Mouse (Mus musculus): ENCODE data around the gene Igf2bp2. TPM values are rescaled to one million over a fixed set of nuclear protein-coding genes. Genes with fewer than 3 reads are reported as not detected.

Igf2bp2 gene
- 99.5 and 111 TPM in 2 replicates for polyA plus RNA-seq (2015; fragmentation: Nextera tagmentation; extraction: Ambion mirVana)

DNA sequence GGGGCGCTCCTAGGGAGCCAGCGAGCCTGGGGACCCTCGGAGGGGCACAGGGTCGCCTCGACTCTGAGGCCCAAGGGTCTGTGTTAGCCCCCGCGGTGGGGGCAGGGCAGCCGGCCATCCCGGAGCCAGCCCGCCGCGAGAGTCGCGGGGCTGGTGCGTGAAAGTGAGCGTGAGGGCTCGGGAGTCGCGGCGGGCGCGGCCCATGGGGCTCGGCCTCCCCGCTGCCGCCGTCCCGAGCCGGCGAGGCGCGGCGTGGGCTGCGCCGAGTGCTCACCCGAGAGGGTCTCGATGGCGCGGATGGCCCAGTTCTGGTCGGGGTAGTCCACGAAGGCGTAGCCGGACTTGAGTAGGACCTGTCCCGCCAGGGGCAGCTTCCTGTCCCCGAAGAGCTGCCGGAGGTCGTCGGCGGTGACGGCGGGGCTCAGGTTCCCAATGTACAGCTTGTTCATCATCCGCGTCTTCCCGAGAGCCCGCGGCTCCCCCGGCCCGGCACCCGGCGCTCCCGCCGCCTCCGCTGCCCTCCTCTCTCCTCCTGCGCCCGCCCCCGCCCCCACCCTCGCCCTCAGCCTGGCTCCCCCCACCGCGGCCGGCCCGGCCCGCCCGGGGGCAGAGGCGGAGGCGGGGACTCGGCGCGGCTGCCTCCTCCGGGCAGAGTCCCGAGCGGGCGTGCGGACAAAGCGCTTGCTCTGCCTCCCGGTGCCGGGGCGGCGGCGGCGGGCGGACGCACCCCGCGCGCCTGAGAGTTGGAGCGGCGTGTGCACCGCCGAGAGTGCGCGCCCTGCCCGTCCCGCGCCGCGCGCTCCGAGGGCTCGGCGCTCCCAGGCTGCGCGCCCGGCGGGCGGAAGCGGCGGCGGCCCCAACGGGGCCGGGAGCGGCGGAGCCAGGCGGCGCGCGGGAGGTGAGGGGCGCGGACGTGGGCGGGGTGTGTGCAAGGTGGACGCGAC, at the start of gene Igf2bp2:
Igf2bp2 (minus strand) TSS at position 788 of the 944 bp plus-strand sequence.
- ATAC-seq (ENCODE audit: insufficient number of reproducible peaks, insufficient read depth, low FRiP score, low TSS enrichment, low read depth), result peak; percentile 81
- H3K27ac ChIP-seq, result peak within 1 kb of the TSS; percentile 94
- WGBS, result under 1% methylated on average over 107 of the region's 131 CpGs
- H3K9ac ChIP-seq, result peak within 1 kb of the TSS; percentile 98
- peaks cover 23% of the 10 kb centered on the region for H3K4me1 ChIP-seq
- H3K4me3 ChIP-seq, result peak within 1 kb of the TSS; percentile 97
- peak within 1 kb of the TSS; percentile 75 for H3K4me2 ChIP-seq
- no peaks in the 10 kb centered on the region for H3K9me3 ChIP-seq
- no peaks in the 10 kb centered on the region for H3K27me3 ChIP-seq
- no peaks in the 10 kb centered on the region for H3K36me3 ChIP-seq

DNA sequence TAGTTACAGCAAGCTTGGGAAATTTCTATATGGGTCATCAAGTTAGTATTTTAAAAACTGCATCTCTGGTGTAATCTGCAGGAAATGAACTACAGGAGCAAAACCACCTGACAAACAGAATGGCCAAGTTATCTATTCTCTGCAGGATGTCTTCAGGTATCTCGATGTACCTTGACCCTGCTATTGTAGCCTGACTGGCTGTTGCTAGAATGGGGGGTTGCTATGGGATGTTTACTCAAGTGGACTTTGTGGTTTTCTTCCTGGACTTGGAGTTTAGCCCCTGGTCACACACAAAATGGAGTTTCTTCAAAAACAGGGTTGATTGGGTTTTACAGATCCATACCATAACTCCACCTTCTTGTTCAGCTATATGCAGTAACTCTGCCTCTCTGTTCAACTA, 40.4 kb upstream of the Igf2bp2 start:
- no peak for ATAC-seq (ENCODE audit: insufficient number of reproducible peaks, insufficient read depth, low FRiP score, low TSS enrichment, low read depth)
- H3K9me3 ChIP-seq, result no peaks in the 10 kb centered on the region
- 98% methylated on average over 1 of the region's 1 CpGs for WGBS

DNA sequence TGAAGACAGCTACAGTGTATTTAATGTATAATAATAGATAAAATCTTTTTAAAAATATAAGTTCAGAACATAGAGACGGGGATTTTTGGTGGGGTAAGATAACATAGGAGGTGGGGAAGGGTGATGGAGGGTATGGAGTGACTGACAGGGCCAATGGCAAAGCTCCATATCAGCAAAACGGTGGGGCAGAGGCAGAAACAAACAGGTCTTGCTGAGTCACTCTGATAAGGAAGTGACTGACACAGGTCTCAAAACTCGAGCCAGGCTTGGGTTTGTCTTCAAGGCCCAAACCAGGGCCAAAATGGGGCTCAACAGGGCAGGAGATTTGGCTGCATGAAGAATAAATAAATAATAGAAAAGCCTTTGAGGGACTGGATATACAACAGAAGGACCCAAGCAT, 38.8 kb upstream of the Igf2bp2 start:
- no peak overlapping the region for H3K9ac ChIP-seq
- H3K27me3 ChIP-seq, result no peaks in the 10 kb centered on the region
- H3K36me3 ChIP-seq, result no peaks in the 10 kb centered on the region
- H3K4me2 ChIP-seq, result no peak overlapping the region
- no peaks in the 10 kb centered on the region for H3K4me1 ChIP-seq
- H3K9me3 ChIP-seq, result no peaks in the 10 kb centered on the region
- no peak overlapping the region for H3K27ac ChIP-seq
- WGBS, result 70% methylated on average over 3 of the region's 3 CpGs
- ATAC-seq (ENCODE audit: insufficient number of reproducible peaks, insufficient read depth, low FRiP score, low TSS enrichment, low read depth), result no peak
- H3K4me3 ChIP-seq, result no peak overlapping the region

More for the DNA sequence above, 40.4 kb upstream of the Igf2bp2 start:
- Histone ChIP-seq H3K27ac (no peak overlapping the region), H3K36me3 (no peaks in the 10 kb centered on the region), H3K4me1 (no peaks in the 10 kb centered on the region), H3K4me3 (no peak overlapping the region), H3K4me2 (no peak overlapping the region), H3K27me3 (no peaks in the 10 kb centered on the region), H3K9ac (no peak overlapping the region)

DNA sequence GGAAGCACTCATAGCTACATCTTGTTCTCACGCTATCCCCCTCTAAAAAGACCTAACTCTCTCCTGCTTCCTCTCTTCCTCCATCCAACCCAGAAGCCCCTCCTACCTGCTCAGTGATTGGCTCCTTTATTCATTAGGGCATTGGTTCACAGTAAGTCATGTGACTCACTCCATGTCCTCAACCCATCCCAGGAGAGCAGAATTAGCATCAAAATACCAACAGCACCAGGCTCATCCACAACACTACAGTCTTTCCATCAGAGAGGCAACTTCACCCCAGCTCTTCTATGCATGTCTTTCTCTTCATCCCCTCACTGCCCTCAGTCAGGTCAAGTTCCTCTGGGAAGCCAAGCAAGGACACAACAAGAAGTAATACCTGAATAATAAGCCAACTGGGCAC, 37.4 kb upstream of the Igf2bp2 start:
- no peak for ATAC-seq (ENCODE audit: insufficient number of reproducible peaks, insufficient read depth, low FRiP score, low TSS enrichment, low read depth)
- Histone ChIP-seq H3K9me3 (no peaks in the 10 kb centered on the region), H3K36me3 (no peaks in the 10 kb centered on the region), H3K9ac (no peak overlapping the region), H3K27ac (no peak overlapping the region), H3K4me2 (no peak overlapping the region), H3K27me3 (no peaks in the 10 kb centered on the region), H3K4me3 (no peak overlapping the region), H3K4me1 (no peaks in the 10 kb centered on the region)
- 54% methylated on average over 1 of the region's 1 CpGs for WGBS

DNA sequence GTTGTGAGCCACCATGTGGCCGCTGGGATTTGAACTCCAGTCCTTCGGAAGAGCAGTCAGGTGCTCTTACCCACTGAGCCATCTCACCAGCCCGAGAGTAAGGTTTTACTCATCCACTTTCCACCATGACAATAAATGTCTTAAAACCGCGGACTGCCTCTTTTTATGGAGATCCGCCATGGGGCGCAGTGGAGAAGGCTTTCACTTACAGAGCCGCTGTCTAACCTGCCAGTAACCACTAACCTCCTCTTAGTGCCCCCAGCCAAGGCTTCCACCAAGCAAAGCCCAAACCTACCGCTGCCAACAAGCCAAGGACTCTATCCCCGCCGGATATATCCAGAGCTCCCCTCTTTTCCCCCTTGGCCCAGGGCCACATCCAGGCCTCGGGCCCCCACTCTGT, 24.3 kb upstream of the Igf2bp2 start:
- no peak overlapping the region for H3K4me3 ChIP-seq
- H3K4me1 ChIP-seq, result no peaks in the 10 kb centered on the region
- no peaks in the 10 kb centered on the region for H3K9me3 ChIP-seq
- no peak overlapping the region for H3K4me2 ChIP-seq
- no peaks in the 10 kb centered on the region for H3K27me3 ChIP-seq
- no peaks in the 10 kb centered on the region for H3K36me3 ChIP-seq
- no peak overlapping the region for H3K27ac ChIP-seq
- no peak for ATAC-seq (ENCODE audit: insufficient number of reproducible peaks, insufficient read depth, low FRiP score, low TSS enrichment, low read depth)
- no peak overlapping the region for H3K9ac ChIP-seq
- WGBS, result 80% methylated on average over 12 of the region's 12 CpGs

DNA sequence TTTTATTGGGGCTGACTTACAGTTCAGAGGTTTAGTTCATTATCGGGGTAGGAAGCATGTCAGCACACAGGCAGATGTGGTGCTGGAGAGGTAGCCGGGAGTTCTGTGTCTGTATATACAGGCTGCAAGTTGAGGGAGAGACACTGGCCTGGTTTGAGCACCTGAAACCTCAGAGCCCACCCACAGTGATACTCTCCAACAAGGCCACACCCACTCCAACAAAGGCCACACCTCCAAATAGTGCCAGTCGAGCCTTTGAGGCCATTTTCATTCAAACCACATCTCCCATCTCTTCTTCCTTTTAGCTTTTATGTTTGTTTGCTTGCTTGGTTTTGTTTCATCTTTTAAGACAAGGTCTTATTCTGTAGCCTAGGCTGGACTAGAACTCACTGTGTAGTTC, 22.3 kb upstream of the Igf2bp2 start:
- 78% methylated on average over 3 of the region's 3 CpGs for WGBS
- no peak overlapping the region for H3K4me3 ChIP-seq
- no peak overlapping the region for H3K27ac ChIP-seq
- no peak overlapping the region for H3K9ac ChIP-seq
- H3K36me3 ChIP-seq, result no peaks in the 10 kb centered on the region
- H3K27me3 ChIP-seq, result no peaks in the 10 kb centered on the region
- no peak overlapping the region for H3K4me2 ChIP-seq
- H3K9me3 ChIP-seq, result no peaks in the 10 kb centered on the region
- H3K4me1 ChIP-seq, result no peaks in the 10 kb centered on the region
- no peak for ATAC-seq (ENCODE audit: insufficient number of reproducible peaks, insufficient read depth, low FRiP score, low TSS enrichment, low read depth)

DNA sequence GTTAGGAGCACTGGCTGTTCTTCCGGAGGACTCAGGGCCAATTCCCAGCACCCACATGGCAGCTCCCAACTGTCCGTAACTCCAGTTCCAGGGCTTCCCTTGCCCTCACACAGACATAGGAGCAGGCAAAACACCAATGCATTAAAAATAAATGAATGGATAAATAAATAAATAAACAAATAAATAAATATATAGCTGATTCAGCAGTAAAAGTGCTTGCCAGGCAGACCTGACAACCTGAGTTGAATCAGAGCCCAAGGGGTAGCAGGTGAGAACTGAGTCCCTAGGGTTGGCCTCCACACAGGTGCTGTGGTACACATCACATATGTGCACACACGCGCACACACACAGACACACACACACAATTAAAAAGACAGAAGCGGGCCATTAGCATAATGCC, 21.0 kb upstream of the Igf2bp2 start:
- H3K27ac ChIP-seq, result no peak overlapping the region
- H3K4me2 ChIP-seq, result no peak overlapping the region
- H3K4me1 ChIP-seq, result no peaks in the 10 kb centered on the region
- H3K27me3 ChIP-seq, result no peaks in the 10 kb centered on the region
- no peak overlapping the region for H3K4me3 ChIP-seq
- 98% methylated on average over 5 of the region's 5 CpGs for WGBS
- ATAC-seq (ENCODE audit: insufficient number of reproducible peaks, insufficient read depth, low FRiP score, low TSS enrichment, low read depth), result no peak
- no peaks in the 10 kb centered on the region for H3K9me3 ChIP-seq
- no peaks in the 10 kb centered on the region for H3K36me3 ChIP-seq
- H3K9ac ChIP-seq, result no peak overlapping the region

DNA sequence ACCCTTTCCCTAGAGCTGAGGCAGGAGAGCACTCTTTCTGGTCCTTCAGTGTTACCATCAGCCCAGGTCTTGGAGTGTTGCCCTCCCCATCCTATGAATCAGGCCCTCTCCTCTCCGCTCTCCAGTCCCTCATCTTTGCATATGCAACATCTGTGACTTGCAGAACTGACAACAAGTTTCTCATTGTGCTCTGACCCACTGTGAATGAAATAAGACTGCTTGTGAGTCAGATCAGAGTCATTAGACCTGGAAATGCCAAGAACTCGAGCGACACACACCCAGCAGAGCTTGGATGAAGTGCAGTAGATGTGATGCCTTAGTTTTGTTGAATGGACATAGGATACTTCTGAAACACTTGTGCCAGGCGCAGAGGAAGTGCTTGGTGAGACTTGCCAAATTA, 19.2 kb upstream of the Igf2bp2 start:
- no peak overlapping the region for H3K4me2 ChIP-seq
- no peaks in the 10 kb centered on the region for H3K9me3 ChIP-seq
- H3K4me3 ChIP-seq, result no peak overlapping the region
- no peaks in the 10 kb centered on the region for H3K36me3 ChIP-seq
- no peak overlapping the region for H3K27ac ChIP-seq
- no peaks in the 10 kb centered on the region for H3K27me3 ChIP-seq
- 80% methylated on average over 4 of the region's 4 CpGs for WGBS
- no peak overlapping the region for H3K9ac ChIP-seq
- ATAC-seq (ENCODE audit: insufficient number of reproducible peaks, insufficient read depth, low FRiP score, low TSS enrichment, low read depth), result no peak
- no peaks in the 10 kb centered on the region for H3K4me1 ChIP-seq

DNA sequence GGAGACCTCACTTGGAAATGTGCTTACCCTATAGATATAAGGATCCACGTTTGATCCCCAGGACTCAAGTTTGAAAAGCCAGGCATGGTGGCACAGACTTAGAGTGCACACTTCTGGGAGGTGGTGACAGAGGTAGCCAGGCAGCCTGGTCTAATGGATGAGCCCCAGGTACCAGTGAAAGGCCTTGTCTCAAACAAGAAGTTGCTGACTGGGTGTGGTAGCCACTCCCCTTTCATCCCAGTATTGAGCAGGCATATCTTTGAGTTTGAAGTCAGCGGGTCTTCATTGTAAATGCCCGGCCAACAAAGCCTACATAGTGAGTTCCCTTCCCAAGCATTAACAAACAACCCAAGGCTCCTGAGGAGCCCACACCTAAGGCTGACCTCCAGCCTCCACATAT, 15.7 kb upstream of the Igf2bp2 start:
- ATAC-seq (ENCODE audit: insufficient number of reproducible peaks, insufficient read depth, low FRiP score, low TSS enrichment, low read depth), result no peak

DNA sequence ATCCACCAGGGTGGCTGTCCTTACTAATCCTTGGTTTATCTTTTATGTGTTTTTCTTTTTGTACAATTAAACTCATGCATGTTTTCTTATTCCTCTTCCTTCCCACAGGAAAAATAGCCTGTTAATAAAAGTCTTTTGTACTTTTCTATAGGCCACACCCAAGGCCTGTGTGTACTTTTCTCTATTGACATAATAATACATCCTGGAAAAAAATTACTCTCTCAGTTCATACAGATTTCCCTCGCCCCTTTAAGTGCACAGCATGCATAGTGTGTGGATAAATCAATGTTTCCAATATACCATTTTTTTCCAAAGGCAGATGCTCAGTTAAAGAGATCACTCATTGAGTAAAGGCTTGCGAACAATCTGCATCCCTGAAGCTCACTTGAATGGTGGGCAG, 14.9 kb upstream of the Igf2bp2 start:
- no peak overlapping the region for H3K4me2 ChIP-seq
- no peak for ATAC-seq (ENCODE audit: insufficient number of reproducible peaks, insufficient read depth, low FRiP score, low TSS enrichment, low read depth)
- no peaks in the 10 kb centered on the region for H3K9me3 ChIP-seq
- H3K4me1 ChIP-seq, result no peaks in the 10 kb centered on the region
- 83% methylated on average over 2 of the region's 2 CpGs for WGBS
- no peak overlapping the region for H3K4me3 ChIP-seq
- H3K27me3 ChIP-seq, result no peaks in the 10 kb centered on the region
- H3K36me3 ChIP-seq, result no peaks in the 10 kb centered on the region
- no peak overlapping the region for H3K27ac ChIP-seq
- H3K9ac ChIP-seq, result no peak overlapping the region

More for the DNA sequence above, 15.7 kb upstream of the Igf2bp2 start:
- Histone ChIP-seq H3K4me2 (no peak overlapping the region), H3K9ac (no peak overlapping the region), H3K27ac (no peak overlapping the region), H3K27me3 (no peaks in the 10 kb centered on the region), H3K9me3 (no peaks in the 10 kb centered on the region), H3K4me1 (no peaks in the 10 kb centered on the region), H3K36me3 (no peaks in the 10 kb centered on the region), H3K4me3 (no peak overlapping the region)
- WGBS, result 79% methylated on average over 3 of the region's 3 CpGs

DNA sequence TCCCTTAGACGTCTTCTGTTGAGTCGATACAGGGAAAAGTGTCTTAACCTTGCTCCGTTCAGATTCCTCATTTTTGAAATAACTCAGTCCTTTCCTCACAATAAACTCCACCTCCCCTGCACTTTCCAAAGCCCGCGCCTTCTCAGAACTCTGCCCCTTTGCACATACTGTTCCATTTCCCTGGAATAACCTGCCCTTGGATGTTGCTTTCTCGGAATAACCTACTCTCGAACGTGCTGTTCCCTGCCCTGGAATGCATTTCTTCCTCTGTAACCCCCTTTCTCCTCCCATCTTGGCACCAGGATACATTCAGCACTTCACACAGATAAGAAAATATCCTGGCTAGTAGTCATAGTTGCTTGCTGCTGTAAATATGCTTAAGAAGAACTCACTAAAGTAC, 5.6 kb upstream of the Igf2bp2 start:
- no peak for ATAC-seq (ENCODE audit: insufficient number of reproducible peaks, insufficient read depth, low FRiP score, low TSS enrichment, low read depth)

DNA sequence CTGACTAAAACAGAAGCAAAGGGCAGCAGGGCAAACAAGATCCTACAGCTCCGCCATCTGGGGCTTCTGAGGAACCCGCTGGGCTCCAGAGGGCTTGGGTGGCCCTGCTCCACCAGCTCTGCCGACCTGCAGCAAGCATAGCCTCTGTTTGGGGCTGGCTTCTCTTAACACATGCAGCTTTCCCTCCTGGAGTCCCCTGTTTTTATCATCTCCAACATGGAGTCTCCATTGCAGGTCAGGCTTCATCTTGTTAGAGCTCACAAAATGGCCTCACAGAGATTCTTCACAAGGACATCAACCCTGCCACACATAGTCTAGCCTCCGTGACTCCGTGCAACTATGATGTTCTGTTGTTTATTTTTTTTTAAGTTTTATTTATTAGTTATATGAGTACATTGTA, 2.5 kb upstream of the Igf2bp2 start:
- WGBS, result 93% methylated on average over 5 of the region's 5 CpGs
- ATAC-seq (ENCODE audit: insufficient number of reproducible peaks, insufficient read depth, low FRiP score, low TSS enrichment, low read depth), result no peak

More for the DNA sequence above, 5.6 kb upstream of the Igf2bp2 start:
- no peaks in the 10 kb centered on the region for H3K27me3 ChIP-seq
- 0 out of 2 replicates have a peak, but pooled peaks cover 8% of the 10 kb centered on the region for H3K4me1 ChIP-seq
- H3K4me3 ChIP-seq, result no peak overlapping the region
- no peak overlapping the region for H3K27ac ChIP-seq
- no peak overlapping the region for H3K4me2 ChIP-seq
- H3K9me3 ChIP-seq, result no peaks in the 10 kb centered on the region
- no peaks in the 10 kb centered on the region for H3K36me3 ChIP-seq
- 92% methylated on average over 8 of the region's 8 CpGs for WGBS
- H3K9ac ChIP-seq, result no peak overlapping the region

More for the DNA sequence above, 2.5 kb upstream of the Igf2bp2 start:
- no peaks in the 10 kb centered on the region for H3K36me3 ChIP-seq
- H3K9ac ChIP-seq, result no peak overlapping the region
- no peak overlapping the region for H3K27ac ChIP-seq
- H3K4me2 ChIP-seq, result no peak overlapping the region
- H3K9me3 ChIP-seq, result no peaks in the 10 kb centered on the region
- H3K4me3 ChIP-seq, result no peak overlapping the region
- H3K4me1 ChIP-seq, result 0 out of 2 replicates have a peak, but pooled peaks cover 8% of the 10 kb centered on the region
- no peaks in the 10 kb centered on the region for H3K27me3 ChIP-seq

Data from embryonic facial prominence, embryonic 13.5 days (tissue).